Mouse (Mus musculus) C2C12 (cell line): ENCODE data around the gene Pcsk5. TPM values are rescaled to one million over a fixed set of nuclear protein-coding genes. Genes with fewer than 3 reads are reported as not detected.

ENCODE experiments used
- H3K27me3 ChIP-seq: one replicate; pipeline ENCODE4 v1.6.1; 2011; ENCODE audit not compliant: control insufficient read depth, insufficient read depth, insufficient read length
- H3K36me3 ChIP-seq: one replicate; pipeline ENCODE4 v1.6.1; 2011; ENCODE audit not compliant: control insufficient read depth, insufficient read depth
- H3K4me3 ChIP-seq: one replicate; pipeline ENCODE4 v1.5.1; 2011; ENCODE audit warnings: mild to moderate bottlenecking, control low read depth; ENCODE audit not compliant: poor library complexity, insufficient read depth, severe bottlenecking
- H3K79me2 ChIP-seq: one replicate; pipeline ENCODE4 v1.6.1; 2011; ENCODE audit not compliant: control insufficient read depth, insufficient read depth
- H3K79me3 ChIP-seq: one replicate; pipeline ENCODE4 v1.6.1; 2011; ENCODE audit warnings: low read depth, control low read depth
- H3ac ChIP-seq: one replicate; pipeline ENCODE3; 2011; ENCODE audit warnings: low read depth; ENCODE audit not compliant: control insufficient read depth, insufficient read length
- CEBPB ChIP-seq: IDR thresholded peaks from one replicate; pipeline ENCODE4 v1.6.1; 2011; ENCODE audit warnings: low read depth, mild to moderate bottlenecking, control low read depth, moderate library complexity
- CTCF ChIP-seq: IDR thresholded peaks from one replicate; pipeline ENCODE4 v1.5.1; 2011; ENCODE audit not compliant: control insufficient read depth, insufficient read depth, insufficient read length
- FOSL1 ChIP-seq: IDR thresholded peaks from one replicate; pipeline ENCODE4 v1.8.0; 2011; ENCODE audit warnings: mild to moderate bottlenecking, low read length; ENCODE audit not compliant: poor library complexity, insufficient read depth, severe bottlenecking
- MAX ChIP-seq: IDR thresholded peaks from one replicate; pipeline ENCODE4 v1.6.1; 2011; ENCODE audit warnings: mild to moderate bottlenecking, control low read depth
- MYOD1 ChIP-seq: IDR thresholded peaks from one replicate; pipeline ENCODE4 v1.6.1; 2011; ENCODE audit warnings: low read depth; ENCODE audit not compliant: control insufficient read depth, insufficient read length
- MYOG ChIP-seq: IDR thresholded peaks from one replicate; pipeline ENCODE4 v1.6.1; 2011; ENCODE audit not compliant: control insufficient read depth, insufficient read length; ENCODE audit errors: extremely low read depth
- USF1 ChIP-seq: IDR thresholded peaks from one replicate; pipeline ENCODE4 v1.6.1; 2011; ENCODE audit warnings: low read depth, mild to moderate bottlenecking, control low read depth, moderate library complexity
- polyA plus RNA-seq: library from polyadenylated mRNA; unstranded; fragments of >200 nt; fragmentation: generic; extraction: Trizol; gene quantifications from one replicate; pipeline ENCODE4 v1.2.1, GENCODE M21; 2012; ENCODE audit warnings: missing spikeins

Gene Pcsk5
- polyA plus RNA-seq, 1 experiment = not detected

DNA sequence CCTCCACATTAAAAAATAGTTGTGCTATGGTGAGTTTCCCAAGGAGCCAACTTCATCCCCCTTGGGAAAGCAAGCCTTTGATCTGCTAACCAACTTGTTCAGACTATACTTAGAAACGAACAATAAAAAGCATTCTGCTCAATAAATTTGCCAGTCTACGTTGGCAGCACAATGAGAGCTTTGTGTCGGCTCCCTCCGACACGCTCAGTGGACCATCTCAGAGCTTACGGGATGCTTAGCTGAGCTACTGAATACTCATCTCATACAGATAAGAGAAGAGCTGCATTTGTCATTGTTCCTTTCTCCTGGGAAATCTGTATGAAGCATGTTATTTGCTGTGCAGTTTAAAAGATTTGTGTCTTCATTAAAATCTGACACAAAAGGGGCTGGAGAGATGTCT, 451.0 kb downstream of the Pcsk5 start:
- H3K27me3 ChIP-seq = no peaks in the 10 kb centered on the region
- H3K79me3 ChIP-seq = no peaks in the 10 kb centered on the region
- H3K36me3 ChIP-seq = no peaks in the 10 kb centered on the region
- H3ac ChIP-seq = no peak overlapping the region
- no peak overlapping the region for H3K4me3 ChIP-seq
- no peaks in the 10 kb centered on the region for H3K79me2 ChIP-seq
- no peak for TF ChIP-seq USF1
- TF ChIP-seq MAX = no peak
- no peak for TF ChIP-seq FOSL1
- TF ChIP-seq MYOG = no peak
- TF ChIP-seq CTCF = no peak
- TF ChIP-seq MYOD1 = no peak
- TF ChIP-seq CEBPB = no peak

DNA sequence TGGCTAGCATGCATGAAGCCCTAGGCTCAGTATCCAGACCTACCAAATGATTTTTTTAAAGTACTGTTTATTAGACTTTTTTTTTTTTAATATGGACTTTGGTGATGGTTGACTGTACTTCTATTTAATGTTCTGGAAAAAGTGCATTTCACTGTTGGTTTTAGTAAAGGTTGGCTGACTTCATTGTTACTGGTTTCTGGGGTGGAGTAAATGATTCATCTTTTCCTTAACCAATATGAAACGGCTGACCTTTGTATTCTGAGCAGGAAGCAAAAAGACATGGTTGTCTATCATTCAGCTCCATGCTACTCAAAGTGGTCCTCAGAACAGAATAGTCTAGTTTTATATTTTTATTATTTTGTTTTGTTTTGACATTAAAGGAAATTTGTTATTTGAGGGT, 452.0 kb downstream of the Pcsk5 start:
- no peaks in the 10 kb centered on the region for H3K79me3 ChIP-seq
- no peak overlapping the region for H3ac ChIP-seq
- H3K4me3 ChIP-seq = no peak overlapping the region
- TF ChIP-seq USF1 (no peak), FOSL1 (no peak), CEBPB (no peak), MAX (no peak), CTCF (no peak), MYOD1 (no peak), MYOG (no peak)
- H3K27me3 ChIP-seq = no peaks in the 10 kb centered on the region
- H3K79me2 ChIP-seq = no peaks in the 10 kb centered on the region
- H3K36me3 ChIP-seq = no peaks in the 10 kb centered on the region

GRCm38 (mm10) chr19:17385022-17385421, 452.4 kb downstream of the Pcsk5 start:
- no peaks in the 10 kb centered on the region for H3K79me3 ChIP-seq
- no peaks in the 10 kb centered on the region for H3K27me3 ChIP-seq
- TF ChIP-seq USF1 (no peak), CEBPB (no peak), FOSL1 (no peak), CTCF (no peak), MYOG (no peak), MYOD1 (no peak), MAX (no peak)
- no peaks in the 10 kb centered on the region for H3K79me2 ChIP-seq
- no peak overlapping the region for H3ac ChIP-seq
- H3K36me3 ChIP-seq = no peaks in the 10 kb centered on the region
- H3K4me3 ChIP-seq = no peak overlapping the region

DNA sequence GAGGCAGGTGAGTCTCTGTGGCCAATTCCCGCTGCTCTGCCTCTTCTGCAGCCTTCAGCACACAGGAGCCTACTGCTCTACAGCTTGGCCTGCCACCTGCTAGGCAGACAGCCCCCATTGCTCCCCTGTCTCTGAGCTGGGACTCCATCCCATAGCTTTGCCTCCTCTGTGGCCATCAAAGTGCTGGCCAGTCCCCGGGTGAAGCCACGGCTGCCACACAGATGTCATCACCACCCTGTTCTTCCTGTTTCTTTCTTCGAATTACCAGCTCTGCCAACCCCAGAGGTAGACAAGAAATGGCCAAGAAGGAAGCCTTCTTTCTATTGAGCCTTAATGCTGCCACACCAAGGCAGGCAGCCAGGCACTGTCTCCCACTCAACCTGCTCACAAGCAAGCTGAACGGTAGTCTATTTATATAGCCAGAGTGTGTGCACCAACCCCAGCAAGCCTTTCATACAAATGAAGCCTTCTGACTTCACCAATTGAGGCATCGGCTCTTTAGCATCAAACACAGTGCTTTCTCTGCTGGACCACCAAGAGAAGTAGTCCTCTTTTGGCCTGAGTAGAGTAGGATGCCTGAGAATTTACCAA, 454.5 kb downstream of the Pcsk5 start:
- no peaks in the 10 kb centered on the region for H3K79me3 ChIP-seq
- no peaks in the 10 kb centered on the region for H3K36me3 ChIP-seq
- no peak overlapping the region for H3K4me3 ChIP-seq
- no peaks in the 10 kb centered on the region for H3K27me3 ChIP-seq
- H3ac ChIP-seq = no peak overlapping the region
- no peaks in the 10 kb centered on the region for H3K79me2 ChIP-seq
- TF ChIP-seq USF1 = no peak
- no peak for TF ChIP-seq FOSL1
- TF ChIP-seq MYOD1 = no peak
- no peak for TF ChIP-seq MAX
- no peak for TF ChIP-seq CTCF
- TF ChIP-seq MYOG = no peak
- no peak for TF ChIP-seq CEBPB
